Mouse (Mus musculus) thymus, adult 2 months (tissue): ENCODE data around the gene Nradd.

Experiments
- CTCF ChIP-seq: fragments of 200-500 bp; IDR thresholded peaks from 2 replicates; pipeline ENCODE4 v1.5.1; 2012; ENCODE audit warnings: mild to moderate bottlenecking, control low read depth, low read length, moderate library complexity, borderline replicate concordance; ENCODE audit not compliant: control insufficient read depth, poor library complexity, insufficient read depth; ENCODE audit errors: extremely low read depth
- POLR2A ChIP-seq: fragments of 200-500 bp; IDR thresholded peaks from 2 replicates; pipeline ENCODE4 v1.6.1; 2012; ENCODE audit warnings: mild to moderate bottlenecking, low read length, control low read depth, moderate library complexity; ENCODE audit not compliant: control insufficient read depth, poor library complexity, insufficient read depth; ENCODE audit errors: extremely low read depth

- TF ChIP-seq CTCF (no peak), POLR2A (no peak)
Observed at GRCm38 (mm10) chr9:110659521-110659920, 35.3 kb upstream of the Nradd start.
